In genomic region chr3:65378724-65379123, GRCm38 (mm10) we compare ENCODE assay signal across 15 mouse cellular contexts.
"Had no signal": no experiment of that assay in that cellular context is flagged by ENCODE, and none has a peak within 500 bp of the region (broad histone marks: within the 10 kb centered on the region; RNA-seq: fewer than 3 reads in every experiment).

No protein-coding gene starts in this region.

- H3K4me2 ChIP-seq: liver, embryonic 15.5 days; lung, embryonic 14.5 days; midbrain, embryonic 11.5 days; midbrain, embryonic 13.5 days; midbrain, embryonic 15.5 days; neural tube, embryonic 12.5 days; stomach, embryonic 15.5 days had no signal

- H3K4me3 ChIP-seq: liver, embryonic 15.5 days; megakaryocyte, embryonic 14.5 days; midbrain, embryonic 13.5 days; midbrain, embryonic 15.5 days; neural tube, embryonic 12.5 days; stomach, embryonic 15.5 days had no signal

- H3K27me3 ChIP-seq: liver, embryonic 15.5 days; megakaryocyte, embryonic 14.5 days; midbrain, embryonic 13.5 days; midbrain, embryonic 15.5 days; neural tube, embryonic 12.5 days; stomach, embryonic 15.5 days had no signal

- H3K9ac ChIP-seq: liver, embryonic 15.5 days; liver, postnatal 0 days; lung, embryonic 14.5 days; midbrain, embryonic 13.5 days; midbrain, embryonic 15.5 days; neural tube, embryonic 12.5 days; stomach, embryonic 15.5 days had no signal

- DNase-seq: liver, postnatal 0 days; lung, embryonic 14.5 days; right cerebral cortex, postnatal 14 days; thymus, adult 2 months; thymus, postnatal 25 days; thymus, postnatal 4 days had no signal

- ATAC-seq: liver, postnatal 0 days; midbrain, embryonic 13.5 days; midbrain, embryonic 15.5 days had no signal

- H3K9me3 ChIP-seq: liver, embryonic 15.5 days; megakaryocyte, embryonic 14.5 days; midbrain, embryonic 13.5 days; midbrain, embryonic 15.5 days; neural tube, embryonic 12.5 days; stomach, embryonic 15.5 days had no signal

- H3K27ac ChIP-seq: liver, embryonic 15.5 days; macrophage; midbrain, embryonic 13.5 days; midbrain, embryonic 15.5 days; neural tube, embryonic 12.5 days; stomach, embryonic 15.5 days; stomach, postnatal 0 days had no signal

- H3K4me1 ChIP-seq: liver, embryonic 15.5 days; midbrain, embryonic 15.5 days; neural tube, embryonic 12.5 days; stomach, embryonic 15.5 days had no signal
